Mouse (Mus musculus): ENCODE results near the gene Upf2.

- TF ChIP-seq EP300 (optimal IDR thresholded peaks at IDR 0.05) (no peak), CTCF (IDR thresholded peaks at IDR 0.05; ENCODE audit: low read depth) (no peak)
Observed at GRCm38 (mm10) chr2:6003949-6004348, 52.7 kb downstream of the Upf2 start.

Data from stomach, postnatal 0 days (tissue).